Mouse (Mus musculus) heart, adult 8-10 months (tissue): ENCODE results near the gene Anapc1. TPM values are rescaled to one million over a fixed set of nuclear protein-coding genes. Genes with fewer than 3 reads are reported as not detected.
"Not testable (repeated sequence)": the region's sequence is repeated elsewhere in the genome, so short reads cannot be mapped to it uniquely, and the experiment has no call there.

Source experiments
- DNase-seq: peaks from one replicate; pipeline ENCODE4 v3.0.0; 2022; ENCODE audit warnings: low spot score
- total RNA-seq, 4 experiments: library from RNA; stranded (reverse); gene quantifications; 2 replicates each; pipeline ENCODE4 v1.2.4; 2022

Gene Anapc1
- total RNA-seq, 4 experiments from 2014 or later, result 37.2 to 41.3 (median 39.1) TPM

DNA sequence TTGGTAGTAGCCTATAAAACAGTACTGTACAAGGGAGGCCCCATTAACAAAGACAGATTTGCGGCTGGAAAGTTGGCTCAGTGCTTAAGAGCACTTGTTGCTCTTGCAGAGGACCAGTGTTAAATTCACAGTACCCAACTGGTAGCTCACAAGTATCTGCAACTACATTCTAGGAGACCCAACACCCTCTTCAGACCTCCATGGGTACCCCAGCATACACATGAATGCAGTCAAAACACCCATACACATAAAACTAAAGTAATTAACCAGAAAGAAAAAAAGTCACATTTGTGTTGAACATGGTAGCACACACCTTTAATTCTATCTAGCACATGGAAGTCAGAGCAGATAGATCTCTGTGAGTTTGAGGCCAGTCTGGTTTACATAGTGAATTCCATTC is 9.9 kb upstream of the Anapc1 start:
- no peak for DNase-seq

DNA sequence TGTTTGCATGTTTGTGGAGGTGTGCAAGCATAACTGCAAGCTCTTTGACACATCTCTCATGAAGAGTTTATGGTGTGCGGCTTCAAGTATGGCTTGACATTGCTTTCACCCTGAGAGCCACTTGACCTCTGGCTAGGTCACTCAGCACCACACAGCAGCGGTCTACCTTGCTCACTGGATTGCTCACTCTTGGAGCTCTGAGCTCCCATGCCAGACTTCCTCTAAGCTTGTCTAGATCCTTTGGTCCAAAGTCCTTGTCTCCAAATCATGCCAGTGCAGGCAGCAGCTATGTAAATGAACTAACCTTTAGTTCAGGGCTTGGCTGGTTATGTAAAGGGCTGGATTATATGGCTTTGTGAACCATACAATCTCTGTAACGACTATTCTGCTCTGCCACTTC is 9.2 kb upstream of the Anapc1 start:
- no peak for DNase-seq

DNA sequence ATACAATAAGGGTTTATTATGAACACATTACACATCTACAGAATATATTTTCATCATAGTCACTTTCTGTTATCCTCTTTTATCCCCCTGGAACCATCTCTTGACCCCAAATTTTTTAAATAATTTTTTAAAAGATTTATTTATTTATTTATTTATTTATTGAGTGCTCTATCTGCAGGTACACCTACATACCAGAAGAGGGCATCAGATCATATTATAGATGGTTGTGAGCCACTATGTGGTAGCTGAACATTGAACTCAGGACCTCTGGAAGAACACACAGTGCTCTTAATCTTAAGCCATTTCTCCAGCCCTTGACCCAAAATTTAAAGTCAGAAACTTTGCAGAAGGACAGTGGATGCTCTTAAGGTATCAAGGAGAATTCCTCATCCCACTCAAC is 7.4 kb upstream of the Anapc1 start:
- DNase-seq, result no peak

DNA sequence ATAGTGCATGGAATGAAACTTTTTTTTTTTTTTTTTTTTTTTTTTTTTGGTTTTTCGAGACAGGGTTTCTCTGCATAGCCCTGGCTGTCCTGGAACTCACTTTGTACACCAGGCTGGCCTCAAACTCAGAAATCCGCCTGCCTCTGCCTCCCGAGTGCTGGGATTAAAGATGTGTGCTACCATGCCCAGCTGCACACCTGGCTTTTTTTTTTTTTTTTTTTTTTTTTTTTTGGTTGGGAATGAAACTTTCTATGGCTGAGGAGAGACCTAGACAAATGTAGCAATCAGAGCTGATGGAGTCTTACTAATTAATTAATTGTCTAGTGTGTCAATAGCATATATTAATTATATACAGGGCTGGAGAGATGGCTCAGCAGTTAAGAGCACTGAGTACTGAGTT is 6.6 kb upstream of the Anapc1 start:
- not testable (repeated sequence) for DNase-seq

DNA sequence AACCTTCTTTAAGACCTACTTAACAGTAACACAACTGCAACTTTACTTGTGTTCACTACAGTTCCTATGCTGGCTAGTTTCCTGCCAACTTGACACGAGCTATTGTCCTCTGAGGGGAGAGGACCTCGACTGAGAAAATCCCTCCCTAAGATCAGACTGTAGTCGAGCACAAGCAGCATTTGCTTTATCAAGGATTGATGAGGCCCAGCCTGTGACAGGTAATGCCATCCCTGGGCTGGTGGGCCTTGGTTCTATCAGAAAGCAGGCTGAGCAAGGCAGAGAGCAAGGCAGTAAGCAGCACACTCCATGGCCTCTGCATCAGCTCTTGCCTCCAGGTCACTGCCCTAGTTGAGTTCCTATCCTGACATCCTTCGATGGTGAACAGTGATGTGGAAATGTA is 6.0 kb upstream of the Anapc1 start:
- no peak for DNase-seq

DNA sequence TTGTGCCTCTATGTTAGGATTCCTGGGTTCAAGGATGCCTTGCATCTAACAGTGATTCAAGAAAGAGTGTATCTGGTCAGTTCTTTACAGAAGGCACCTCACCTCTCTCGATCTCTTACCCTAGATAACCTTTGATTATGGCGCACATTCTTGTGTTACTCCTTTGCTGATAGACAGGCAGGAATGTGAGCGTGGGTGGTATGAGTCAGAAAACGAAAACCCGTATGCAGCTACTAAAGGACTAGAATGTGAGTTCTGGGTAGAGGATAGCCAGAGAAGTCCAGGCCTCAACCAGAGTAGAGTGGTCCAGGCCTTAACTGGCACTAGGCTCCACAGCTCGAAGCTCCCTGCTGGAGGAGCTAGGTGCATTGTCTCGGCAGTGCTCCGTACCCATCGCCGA is 5.6 kb upstream of the Anapc1 start:
- DNase-seq, result no peak

DNA sequence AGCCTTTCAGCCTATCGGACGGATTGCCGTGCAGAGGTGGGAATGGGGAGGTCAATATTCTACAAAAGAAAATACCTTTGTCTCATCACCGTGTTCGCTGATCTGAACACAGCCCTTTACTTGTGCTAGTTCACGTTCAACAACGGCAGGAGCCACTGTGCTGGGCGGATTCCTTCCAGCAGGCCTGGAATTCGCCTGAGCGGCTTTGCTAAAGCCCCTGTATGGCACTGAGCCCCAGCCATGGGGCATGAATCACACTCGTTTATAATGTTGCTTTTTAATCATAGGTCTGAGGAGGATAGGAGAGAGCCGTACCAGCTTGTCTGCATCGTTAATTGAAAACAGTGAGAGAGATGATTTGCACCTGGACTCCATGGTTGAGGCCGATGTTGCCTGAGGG is 5.1 kb upstream of the Anapc1 start:
- DNase-seq, result no peak

DNA sequence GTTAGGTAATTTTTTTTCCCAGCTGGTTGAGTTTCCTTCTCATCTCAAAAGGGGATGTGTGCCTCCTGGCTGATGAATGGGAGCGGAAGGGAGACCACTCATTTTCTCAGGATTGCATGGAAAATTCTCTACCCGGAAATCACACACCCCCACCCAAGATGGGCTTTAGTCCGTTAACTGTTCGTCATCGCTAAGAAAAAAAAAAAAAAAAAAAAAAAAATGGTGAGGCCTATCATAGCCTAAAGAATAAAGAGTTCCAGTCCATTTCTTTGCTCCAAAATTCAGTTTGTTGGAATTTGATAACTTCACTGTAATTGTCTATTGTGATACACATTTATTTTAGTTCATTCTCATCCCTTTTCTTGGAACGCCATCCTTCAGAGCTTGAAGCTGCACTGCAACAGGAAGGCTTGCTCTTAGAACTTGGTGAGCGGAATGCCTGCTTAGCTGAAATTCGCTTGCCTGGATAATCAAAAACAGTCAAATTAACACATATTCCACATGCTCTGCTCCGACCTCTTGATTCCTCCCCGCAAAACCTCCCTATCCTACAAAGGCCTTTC is 448 bp upstream of the Anapc1 start:
- no peak for DNase-seq

DNA sequence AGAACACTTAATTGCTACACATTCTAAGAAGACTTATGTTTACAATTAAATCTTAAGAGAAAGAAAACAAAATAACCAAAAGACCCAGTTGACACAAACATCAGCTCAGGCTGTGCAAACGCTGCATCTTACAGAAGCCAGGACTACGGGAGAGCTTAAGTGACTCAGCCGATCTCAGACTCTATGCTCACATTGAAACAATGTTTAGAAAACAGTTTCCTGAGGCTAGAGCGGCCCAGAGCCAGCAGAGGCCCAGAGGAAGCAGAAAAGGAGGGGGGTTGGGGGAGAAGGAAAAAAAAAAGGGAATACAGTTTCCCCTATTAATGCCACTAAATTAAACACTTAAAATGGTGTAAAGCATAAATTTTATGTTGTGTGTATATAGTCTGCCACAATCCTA is 6.5 kb downstream of the Anapc1 start:
- DNase-seq, result no peak

DNA sequence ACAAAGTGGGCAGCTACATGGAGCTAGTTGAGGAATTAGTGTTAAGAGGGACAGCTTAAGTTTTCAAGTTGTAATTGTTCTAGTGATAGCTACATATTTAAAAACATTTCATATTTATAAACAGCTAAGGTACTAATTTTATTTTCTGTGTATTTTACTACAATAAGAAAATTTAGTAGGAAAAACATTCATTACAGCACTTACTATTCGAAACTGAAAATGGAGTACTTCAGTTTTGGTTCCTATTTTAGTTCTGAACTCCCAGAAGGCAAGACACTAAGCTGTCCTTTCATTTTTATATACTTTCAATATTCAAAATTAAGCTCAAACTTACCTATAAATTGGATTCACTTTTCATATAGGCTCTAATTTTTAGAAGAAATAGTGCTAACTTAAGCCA is 66.6 kb downstream of the Anapc1 start:
- no peak for DNase-seq

DNA sequence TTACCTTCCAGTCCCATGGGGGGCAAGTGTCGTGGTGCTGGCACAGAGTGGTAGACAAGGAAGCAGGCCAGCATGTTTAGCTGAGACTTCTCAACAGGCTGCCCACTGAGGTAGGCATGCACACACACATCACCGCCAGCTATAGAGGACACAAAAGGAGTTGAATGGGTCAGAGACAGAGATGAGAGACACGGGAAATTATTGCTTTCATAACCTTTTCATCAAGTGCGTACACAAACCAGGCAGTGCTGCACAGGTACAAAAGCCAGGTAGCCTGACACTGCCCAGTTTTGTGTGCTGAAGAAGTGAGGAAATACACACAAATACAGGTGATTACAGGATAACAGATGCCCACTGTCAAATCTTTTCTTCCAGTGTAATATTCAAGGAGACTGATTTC is 71.8 kb downstream of the Anapc1 start:
- DNase-seq, result no peak

DNA sequence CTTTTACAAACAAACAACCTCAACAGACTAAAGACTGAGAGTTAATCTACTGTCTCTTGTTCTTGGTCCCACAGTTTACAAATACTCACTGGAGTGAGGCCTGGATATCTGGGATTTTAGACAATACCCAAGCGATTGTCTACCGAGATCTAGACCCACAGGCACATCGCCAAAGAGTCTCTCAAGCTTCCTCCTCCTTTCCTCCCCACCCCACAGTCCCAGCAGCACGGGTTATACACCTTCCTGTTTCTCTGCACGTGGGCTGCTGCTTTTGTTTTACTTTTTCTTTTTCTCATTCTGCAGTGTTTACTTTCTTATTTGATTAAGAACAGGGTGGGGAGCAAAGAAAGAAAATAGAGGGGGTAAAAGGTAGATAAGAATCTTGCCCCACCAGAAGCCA is 73.8 kb downstream of the Anapc1 start:
- DNase-seq, result peak; percentile 28

DNA sequence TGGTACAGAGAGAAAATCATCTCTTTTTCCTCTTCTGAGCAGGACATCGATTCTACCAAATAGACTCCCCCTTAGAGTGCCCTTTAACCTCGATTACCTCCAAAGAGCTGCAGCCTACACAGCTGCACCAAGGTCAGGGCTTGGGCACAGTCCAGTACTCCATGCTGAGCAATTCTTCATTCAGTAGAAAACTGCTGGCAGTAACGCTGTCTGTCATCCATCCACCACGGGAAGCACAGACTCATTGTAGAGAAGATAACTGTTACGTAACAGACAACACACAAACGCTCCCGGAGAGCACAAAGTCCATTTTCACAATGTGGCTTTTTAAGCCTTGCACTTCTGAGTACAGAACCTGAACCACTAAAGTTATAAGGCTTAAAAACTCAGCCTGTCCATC is 74.9 kb downstream of the Anapc1 start:
- DNase-seq, result no peak

DNA sequence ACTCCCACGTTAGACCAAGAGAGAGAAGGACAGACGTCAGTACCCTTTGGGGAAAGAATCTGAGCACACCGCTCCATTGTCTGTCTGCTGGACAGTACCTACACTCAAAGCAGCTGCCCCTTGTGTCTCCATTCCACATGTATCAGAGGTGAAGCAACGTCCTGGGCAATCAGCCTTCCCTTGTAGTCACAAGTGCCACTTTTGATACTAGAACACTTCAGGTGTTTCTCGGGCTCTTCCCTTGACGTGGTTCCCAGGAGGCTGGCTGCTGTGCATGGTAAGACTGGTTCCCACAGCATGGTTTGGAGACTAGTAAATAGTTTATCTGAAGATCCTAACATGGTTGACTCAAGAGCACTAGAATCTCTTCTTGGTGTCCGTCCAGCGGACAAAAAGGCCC is 76.0 kb downstream of the Anapc1 start:
- DNase-seq, result no peak

DNA sequence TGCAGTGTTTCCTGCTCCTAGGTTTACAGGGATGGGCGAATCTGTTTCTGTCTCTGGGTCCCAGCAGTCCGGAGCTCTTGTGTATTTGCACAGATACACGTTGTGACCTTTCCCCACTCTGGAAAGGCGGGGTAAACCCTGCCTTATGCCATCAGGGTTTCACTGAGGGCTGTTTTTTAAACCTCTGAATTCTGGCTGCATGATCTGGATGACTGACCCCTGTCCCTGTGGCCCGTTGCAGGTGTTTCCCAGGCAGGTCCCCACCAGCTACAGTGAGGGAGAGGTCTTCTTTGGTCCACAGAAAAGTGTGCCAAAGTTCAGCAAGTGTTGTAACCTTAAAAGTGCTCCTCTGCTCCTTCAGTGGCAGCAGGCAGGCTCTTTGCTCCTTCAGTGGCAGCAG is 77.9 kb downstream of the Anapc1 start:
- DNase-seq, result no peak

DNA sequence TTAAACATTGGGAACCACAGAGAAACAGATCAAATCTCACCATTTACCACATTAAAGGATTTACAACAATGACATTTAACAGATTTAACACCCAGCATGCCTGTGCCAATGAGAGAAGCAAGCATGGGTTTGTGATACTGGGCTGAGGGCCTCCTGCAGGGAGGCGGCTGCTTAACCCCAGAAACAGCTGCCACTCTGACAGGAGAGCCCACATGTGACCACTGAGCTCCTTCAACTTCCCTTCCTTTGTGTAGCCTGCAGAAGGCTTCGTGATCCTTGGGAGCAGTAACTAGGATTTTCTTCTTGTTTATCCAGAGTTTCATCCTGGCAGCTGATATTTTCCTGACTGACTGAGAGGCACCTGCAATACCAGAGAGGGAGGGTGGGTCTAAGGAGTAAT is 85.7 kb downstream of the Anapc1 start:
- no peak for DNase-seq

DNA sequence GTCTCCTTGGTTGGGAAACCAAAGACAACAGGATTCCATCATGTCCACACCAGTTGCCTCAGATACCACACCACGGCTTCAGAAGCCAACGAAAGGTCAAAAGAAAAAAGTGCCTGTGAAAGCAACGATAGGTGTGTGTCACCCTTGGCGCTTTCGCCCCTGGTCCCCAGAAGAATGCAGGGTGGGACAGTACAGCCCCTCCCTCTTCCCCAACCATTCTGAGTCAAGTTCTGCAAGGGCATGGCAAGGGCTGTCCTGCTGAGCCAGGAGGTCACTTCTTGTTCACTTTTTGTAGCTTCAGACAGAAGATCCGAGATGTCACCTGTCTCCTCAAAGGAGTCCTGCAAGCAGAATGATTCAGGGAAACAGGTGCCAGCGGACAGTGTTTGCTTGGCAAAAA is 94.9 kb downstream of the Anapc1 start:
- no peak for DNase-seq

DNA sequence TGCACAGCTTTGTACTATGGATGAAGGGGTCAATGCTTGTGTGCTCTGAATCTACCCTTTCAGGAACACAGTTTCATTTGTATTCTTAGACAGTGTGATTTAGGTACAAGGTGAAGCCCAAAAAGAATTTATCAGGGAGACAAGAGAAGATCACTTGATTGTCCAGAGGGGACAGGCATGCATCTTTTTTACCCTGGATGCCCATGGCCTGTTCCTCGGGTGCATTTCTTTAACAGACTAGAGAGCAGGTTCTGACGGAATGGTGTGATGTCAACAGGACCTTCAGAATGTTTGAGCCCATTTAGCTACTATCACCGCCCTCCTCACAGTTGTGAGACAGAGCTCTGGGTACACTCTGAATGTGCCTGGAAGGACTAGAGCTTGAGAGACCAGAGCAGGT is 96.3 kb downstream of the Anapc1 start, which contains the start of gene Spdye4c:
Spdye4c (plus strand) TSS at position 301 of the 400 bp plus-strand sequence.
- no peak for DNase-seq

DNA sequence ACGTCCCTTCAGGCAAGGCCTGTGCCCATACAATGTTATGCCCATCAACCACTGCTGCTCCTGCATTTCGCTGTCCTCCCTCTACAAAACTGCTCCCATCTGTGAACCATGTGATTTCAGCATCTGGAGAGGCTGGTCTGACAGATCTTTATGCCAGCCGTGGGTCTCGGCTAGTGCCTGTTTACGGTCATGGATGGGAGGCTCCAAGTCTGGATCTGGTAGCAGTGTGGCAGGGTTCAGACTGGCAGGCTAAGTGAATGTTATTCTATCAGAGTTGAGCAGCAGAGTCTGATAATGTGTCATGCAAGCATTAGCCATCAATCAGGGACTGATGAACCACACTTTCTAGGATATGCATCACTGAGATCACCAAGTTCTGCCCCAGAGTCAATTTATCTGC is 104.3 kb downstream of the Anapc1 start:
- DNase-seq, result no peak

DNA sequence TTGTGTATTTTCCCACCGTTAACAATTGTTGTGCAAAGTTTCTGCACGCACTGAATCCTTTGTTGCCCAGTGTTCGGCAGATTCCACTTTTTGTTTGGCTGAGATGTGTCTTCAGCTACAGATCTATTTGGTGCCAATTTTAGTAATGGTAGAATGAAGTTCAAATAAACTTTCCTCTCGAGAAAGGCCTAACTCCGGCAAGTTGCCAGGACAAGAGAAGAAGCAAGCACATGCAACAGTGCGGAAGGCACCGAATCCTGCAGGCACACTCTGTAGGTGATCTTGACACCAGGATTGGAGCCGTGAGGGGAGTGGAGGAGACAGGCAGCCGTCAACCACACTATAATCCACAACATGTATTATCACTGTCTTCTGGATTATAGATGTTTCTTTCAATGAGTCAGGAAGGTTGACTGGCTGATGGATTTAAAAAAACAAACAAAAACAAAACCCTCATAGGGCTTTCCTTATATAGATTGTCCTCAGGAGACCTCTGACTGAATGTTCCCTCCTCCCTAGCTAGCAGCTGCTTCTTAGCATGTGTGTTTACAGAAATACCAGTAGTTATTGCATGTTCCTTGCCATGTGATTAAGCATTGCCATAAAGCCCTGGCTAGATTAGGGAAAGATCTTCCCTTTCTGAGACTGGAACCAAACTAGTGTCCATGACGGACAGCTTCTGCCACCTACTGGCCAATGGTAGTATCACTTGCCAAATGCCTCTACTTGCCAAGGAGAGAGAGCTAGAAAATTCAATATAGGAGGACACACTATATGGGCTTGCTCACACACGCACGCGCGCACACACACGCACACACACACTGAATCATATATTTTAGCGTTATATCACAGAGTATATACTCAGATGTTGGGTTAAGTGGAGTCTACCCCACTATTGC is 114.2 kb downstream of the Anapc1 start:
- peak; percentile 87 for DNase-seq

DNA sequence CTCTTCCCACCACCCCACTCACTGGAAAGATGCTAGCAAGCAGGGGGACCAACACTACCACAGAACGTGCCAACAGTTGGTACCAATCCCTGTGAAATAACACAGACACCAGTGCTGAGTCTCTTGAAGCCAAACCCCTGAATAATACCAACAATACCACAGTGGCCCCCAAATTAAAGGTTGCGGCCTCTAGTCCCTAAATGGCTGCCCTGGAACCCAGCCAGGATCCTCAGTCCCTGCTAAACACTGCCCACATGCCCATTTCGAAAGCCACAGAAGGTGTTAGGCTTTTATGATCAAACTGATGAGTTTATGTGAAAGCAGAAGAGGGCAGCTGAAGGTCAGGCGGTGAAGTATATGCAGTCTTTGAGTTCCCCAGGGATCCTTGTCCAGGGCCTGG is 116.2 kb downstream of the Anapc1 start:
- no peak for DNase-seq

DNA sequence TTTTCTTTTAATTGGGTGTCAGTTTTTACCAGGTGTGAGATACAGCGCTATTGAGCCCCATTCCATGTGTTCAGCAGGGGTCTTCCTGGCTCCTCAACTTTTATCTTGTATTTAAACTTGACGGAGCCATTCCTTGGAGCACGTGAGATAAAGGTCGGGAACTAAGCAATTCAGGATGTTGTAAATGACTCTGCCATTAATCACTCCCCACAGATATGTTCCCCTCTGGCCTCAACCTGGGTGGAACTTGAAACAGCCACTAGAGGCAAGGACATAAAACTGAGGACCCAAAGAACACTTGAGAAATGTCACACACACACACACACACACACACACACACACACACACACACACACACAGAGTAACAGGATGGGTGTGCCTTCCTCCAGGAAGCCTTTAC is 118.7 kb downstream of the Anapc1 start:
- no peak for DNase-seq

DNA sequence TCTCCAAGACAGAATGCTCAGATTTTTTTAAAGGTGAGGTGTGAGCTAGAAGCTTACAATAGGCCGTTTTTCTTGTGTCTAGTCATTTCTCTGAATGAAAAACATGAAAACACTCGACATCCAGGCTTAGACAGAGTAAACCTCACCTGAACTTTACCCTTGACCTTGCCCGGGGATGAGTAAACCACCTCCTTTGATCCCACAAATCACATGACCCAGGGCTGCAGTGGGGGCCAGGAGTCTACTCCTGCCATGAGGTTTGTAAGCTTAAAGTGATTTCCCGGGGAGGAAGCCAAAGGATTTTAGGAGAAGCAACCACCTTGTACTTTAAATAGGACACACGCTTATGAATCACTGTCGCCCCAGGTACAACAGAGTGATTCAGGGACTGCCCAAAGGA is 119.2 kb downstream of the Anapc1 start:
- no peak for DNase-seq
